ENCODE assay signal across 16 mouse cellular contexts in genomic region chr16:43482125-43482524, GRCm38 (mm10).
"Had no signal": no experiment of that assay in that cellular context is flagged by ENCODE, and none has a peak within 500 bp of the region (broad histone marks: within the 10 kb centered on the region; RNA-seq: fewer than 3 reads in every experiment).

No protein-coding gene starts in this region.

- H3K4me3 ChIP-seq: neural tube, embryonic 13.5 days; neural tube, embryonic 15.5 days; stomach, embryonic 15.5 days had no signal

- H3K27me3 ChIP-seq: neural tube, embryonic 13.5 days; neural tube, embryonic 15.5 days; stomach, embryonic 15.5 days had no signal

- H3K4me1 ChIP-seq: neural tube, embryonic 13.5 days; neural tube, embryonic 15.5 days; stomach, embryonic 15.5 days had no signal

- H3K27ac ChIP-seq: neural tube, embryonic 13.5 days; neural tube, embryonic 15.5 days; stomach, embryonic 15.5 days; stomach, postnatal 0 days had no signal

- H3K36me3 ChIP-seq: neural tube, embryonic 13.5 days; neural tube, embryonic 15.5 days; stomach, embryonic 15.5 days had no signal

- H3K9ac ChIP-seq: neural tube, embryonic 13.5 days; neural tube, embryonic 15.5 days; stomach, embryonic 15.5 days had no signal

- DNase-seq: retina, postnatal 1 day; right cerebral cortex, adult 18-20 months; right cerebral cortex, postnatal 14 days; right cerebral cortex, postnatal 25 days; right cerebral cortex, postnatal 4 days; spleen, adult 18-20 months; thymus, adult 18-20 months; thymus, adult 2 months; thymus, postnatal 14 days; thymus, postnatal 25 days; thymus, postnatal 36 days; thymus, postnatal 4 days had no signal

- H3K4me2 ChIP-seq: neural tube, embryonic 13.5 days; neural tube, embryonic 15.5 days; stomach, embryonic 15.5 days had no signal

- H3K9me3 ChIP-seq: neural tube, embryonic 13.5 days; neural tube, embryonic 15.5 days; stomach, embryonic 15.5 days had no signal
